Mouse (Mus musculus) G1E (cell line): ENCODE results near the gene Hectd4.

Experiments
- CTCF ChIP-seq: IDR thresholded peaks from 2 replicates; pipeline ENCODE4 v1.5.1; 2012; ENCODE audit warnings: low read depth, low read length, inconsistent platforms, mixed read lengths
- GATA1 ChIP-seq: IDR thresholded peaks from 2 replicates; pipeline ENCODE4 v1.6.1; 2012; ENCODE audit warnings: borderline replicate concordance, low read length, inconsistent platforms, mixed read lengths

DNA sequence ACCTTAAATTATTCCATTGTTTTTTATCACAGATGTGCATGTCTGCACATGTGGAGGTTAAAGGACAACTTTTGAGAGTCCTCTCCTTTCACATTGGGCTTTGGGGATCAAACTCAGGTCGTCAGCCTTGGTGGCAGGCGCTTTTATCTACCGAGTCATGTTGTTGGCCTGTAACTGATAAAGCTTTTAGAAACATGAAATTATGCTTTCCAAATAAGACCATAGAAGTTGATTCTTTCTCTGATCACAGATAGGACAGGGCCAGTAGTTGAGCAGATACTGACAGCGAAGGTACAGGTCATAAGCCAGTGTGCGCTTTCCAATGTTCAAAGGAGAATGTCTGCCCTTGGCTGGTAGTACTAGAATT lies 24.3 kb downstream of the Hectd4 start:
- TF ChIP-seq CTCF (no peak), GATA1 (no peak)
